Mouse (Mus musculus): ENCODE measurements around the gene Mllt11. TPM values are rescaled to one million over a fixed set of nuclear protein-coding genes. Genes with fewer than 3 reads are reported as not detected.

Mllt11 gene
- 10 to 100 TPM; 19.0 to 24.1 TPM for polyA plus RNA-seq (2017; shearing (Covaris generic))

DNA sequence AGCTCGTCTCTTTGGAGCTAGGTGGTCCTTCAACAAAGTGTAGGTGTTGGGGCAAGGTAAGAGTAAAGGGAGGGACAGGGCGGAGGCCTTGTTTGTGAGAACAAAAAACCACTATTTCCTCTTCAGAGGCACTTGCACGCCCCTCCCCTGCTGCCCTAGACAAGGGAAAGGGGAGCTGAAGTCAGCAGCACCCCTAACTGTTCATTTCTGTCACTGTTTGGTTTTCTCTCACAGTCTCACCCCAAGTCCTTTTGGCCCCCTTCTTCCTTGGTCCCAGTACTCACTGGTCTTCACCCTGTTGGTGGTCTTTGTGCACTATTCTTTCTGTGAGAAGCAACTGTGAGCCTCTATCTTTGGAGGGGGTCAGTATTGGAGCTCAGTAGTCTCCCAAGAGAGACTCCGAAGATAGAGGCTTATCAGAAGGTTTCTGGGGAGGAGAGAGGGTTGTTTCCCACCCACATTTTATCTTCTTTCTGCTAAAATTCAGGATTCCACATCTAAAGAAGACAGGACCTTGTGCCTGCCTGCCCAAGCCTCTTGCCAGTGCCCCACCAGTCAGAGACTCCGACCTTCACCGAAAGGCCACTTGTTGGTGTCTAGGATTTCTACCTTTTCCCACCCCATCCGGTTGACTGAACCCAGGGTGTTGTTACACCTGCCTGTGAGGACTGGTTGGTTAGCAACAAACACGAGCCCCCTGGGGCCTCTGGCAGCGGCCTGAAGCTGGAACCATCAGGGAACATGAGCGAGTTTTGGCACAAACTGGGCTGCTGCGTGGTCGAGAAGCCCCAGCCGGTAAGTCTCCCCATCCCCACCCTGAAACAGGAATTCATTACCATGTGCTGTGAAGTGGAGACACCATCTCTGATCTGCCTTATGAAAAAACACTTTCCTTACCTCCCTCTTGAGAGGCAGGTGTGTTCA is at the start of gene Mllt11:
Mllt11 (minus strand) TSS at position 874 of the 924 bp plus-strand sequence.
- peak; percentile 28 for ATAC-seq

DNA sequence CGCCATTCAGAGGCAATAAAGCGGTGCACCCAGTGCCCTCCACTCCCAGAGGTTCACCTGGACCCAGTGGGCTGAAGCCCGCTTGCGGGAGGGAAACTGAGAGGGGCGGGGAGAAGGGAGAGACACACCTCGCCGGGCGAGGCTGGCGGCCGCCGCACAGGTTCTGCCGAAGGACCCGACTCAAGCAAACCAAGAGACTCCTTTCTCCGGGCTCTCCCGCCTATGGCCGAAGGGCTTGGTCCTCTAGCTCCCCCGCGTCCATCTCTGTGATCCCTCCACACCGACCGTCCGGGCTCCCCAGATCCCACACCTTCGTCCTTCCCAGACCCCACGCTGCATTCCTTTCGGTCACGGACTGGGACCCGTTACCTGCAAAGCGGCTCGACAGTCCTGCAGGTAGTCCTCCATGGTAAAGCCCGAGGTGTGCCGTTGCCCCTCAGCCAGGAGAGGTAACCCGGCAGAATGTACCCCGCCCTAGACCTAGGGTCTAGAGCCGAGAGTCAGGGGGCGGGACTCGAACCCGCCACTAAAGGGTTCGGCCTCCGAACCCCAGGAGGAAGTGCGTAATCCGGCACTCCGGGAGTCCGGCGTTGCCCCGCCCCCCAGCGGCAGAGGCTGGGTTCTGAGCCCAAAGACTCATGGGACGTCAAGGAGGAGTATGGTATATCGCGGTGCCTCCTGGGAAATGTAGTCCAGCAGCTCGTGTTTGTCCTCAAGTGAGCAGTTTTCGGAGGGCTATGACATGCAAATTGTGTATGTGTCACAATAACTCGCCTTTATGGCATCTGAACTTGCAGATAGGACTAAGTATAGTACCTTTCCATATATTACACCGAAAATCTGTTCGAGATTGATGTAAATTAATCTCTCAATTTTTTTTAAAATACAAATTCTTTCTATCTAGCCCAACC is 49.5 kb upstream of the Mllt11 start, which contains the start of the genes Mindy1 and Prune1:
Mindy1 (plus strand) TSS at position 130 of the 911 bp plus-strand sequence.
Prune1 (minus strand) TSS at position 861 of the 911 bp plus-strand sequence.
- peak; percentile 95 for ATAC-seq

DNA sequence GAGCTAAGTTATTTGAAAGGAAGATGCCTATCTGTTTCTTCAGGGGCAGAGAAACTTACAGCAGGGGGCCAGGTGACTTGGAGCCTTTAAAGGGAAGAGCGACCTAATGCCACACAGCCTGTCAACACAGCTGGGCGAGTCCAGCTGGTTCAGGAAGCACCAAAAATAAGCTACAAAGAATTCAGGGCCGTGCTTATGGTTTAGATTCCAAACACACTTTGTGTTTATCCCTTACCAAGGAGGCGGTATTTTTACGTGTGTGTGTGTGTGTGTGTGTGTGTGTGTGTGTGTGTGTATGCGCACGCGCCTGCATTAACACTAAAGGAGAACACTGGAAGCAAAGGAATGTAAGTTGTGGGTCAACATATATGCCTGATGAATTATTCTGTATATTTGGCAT is 48.8 kb upstream of the Mllt11 start:
- ATAC-seq: no peak

DNA sequence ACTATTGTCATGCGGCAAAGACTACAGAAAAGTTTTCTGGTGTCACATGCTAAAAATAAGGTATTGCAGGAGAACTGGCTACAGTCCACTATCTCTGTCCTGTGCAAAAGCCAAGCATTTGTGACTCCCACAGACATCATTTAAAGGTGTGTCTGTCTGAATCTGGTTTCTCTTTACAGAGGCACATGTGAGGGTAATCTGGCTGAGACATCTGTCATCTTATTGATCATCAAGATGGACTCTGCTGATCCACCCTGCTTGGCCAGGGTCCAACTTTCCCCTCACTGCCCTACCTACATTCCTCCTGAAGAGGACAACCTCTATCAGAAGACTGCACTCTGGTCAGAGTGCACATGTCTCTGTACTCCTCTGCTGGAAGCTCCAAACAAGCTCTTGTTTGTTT is 45.2 kb upstream of the Mllt11 start:
- ATAC-seq: no peak

DNA sequence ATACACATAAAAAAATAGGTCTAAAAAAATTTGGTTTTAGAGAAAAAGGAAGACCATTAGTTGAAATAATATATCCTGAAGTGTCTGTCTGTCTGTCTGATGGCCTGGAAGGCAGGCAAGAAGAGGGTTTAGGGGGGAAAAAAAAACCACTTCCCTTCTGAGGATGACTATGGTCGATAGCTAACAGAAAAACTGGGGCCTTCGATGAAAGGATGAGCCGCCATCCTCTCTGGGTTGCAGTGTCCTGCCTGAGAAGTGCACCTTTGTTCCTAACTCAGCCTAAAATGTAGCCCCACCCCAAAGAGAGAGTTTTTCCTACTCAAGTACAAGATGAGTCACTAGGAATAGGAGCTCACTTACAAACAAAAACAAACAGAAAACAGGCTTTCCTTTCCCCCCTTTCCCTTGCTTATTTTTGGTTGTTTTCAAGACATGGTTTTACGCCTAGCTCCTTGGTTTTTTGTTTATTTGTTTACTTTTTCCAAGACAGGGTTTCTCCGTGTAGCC is 44.5 kb upstream of the Mllt11 start:
- no peak for ATAC-seq

DNA sequence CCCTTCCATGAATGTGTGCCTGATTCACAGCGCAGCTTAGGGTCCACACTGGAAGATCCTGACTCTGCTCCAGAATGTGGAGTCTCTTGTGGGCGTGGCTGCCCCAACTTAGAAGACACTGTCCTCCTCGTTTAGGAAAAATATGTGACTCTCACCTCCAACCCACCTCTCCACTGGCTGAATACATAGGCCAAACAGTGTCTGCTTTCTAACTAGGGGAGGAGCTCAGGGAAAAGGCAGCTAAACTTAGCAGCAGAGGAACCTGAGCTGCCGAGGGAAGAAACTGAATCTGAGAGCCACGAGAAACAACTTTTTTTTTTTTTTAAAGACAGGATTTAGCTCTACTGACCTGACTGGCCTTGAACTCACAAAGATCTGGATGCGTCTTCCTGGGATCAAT is 43.2 kb upstream of the Mllt11 start:
- ATAC-seq: no peak

DNA sequence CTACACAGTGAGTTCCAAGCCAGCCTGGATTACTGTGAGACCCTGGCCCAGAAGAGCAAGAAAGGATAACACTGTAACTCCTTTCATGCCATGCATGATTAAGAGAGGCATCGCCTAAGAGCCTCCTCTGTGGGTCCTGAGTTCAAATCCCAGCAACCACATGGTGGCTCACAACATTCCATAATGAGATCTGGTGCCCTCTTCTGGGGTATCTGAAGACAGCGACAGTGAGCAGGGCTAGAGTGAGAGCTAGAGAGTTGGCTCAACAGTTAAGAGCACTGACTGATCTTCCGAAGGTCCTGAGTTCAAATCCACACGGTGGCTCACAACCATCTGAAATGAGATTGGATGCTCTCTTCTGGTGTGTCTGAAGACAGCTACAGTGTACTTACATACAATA is 42.5 kb upstream of the Mllt11 start:
- no peak for ATAC-seq

DNA sequence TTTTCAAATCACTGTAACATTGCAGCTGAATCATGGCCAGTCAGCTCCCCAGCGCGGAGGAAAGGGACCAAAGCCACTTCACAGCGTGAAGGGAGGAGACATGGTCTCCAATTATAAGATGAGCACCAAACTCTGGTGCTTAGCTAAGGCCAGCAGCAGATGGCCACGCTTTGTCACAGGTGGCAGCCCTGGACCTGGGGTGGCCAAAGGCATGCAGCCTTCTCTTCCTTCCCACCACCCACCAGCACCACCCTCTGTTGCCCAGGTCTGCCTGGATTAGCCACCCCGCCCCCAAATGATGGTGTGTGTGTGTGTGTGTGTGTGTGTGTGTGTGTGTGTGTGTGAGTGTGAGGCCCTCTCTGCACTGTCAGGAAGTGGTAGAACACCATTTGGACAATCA is 41.5 kb upstream of the Mllt11 start:
- ATAC-seq: no peak

DNA sequence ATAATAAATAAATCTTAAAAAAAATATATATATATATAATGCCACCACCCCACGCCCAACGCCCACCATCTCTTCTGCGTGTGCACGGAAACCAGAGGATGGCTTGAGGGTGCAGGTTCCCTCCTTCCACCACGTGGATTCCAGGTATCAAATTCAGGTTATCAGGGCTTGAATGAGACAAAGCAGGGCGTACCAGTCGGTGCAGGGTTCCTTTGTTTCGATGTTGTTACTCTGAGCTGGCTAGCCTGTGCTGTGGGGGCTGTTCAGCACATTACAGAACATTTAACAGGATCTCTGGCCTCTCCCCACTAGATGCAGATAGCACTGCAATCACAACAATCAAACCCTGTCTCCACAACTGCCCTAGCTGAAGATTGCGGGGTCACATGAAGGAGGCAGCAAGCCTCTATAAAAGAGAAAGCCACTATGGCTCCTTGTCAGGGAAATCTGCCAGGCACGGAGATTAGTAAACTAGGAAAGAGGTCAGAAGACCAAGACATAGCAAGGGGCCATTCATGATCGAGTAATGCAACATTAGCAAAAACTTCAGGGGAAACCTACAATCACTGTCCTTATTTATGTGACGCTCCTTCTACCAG is 38.9 kb upstream of the Mllt11 start:
- ATAC-seq: no peak

DNA sequence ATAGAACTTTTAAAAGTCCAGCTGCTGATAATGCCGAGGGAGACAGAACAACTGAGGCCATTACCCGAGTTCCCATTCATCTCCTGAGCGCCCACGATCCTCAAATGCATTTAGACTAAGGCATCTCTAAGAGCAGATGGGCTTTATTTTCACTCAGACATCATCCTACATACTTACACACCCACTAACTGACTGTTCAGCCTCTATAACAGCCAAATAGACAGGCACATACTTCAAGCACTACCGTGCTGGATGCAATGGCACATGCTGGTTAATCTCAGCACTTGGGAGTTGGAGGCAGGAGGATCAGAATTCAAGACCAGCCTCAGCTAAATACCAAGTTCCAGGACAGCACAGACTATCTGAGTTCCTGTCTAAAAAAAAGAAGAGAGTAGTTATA is 37.8 kb upstream of the Mllt11 start:
- ATAC-seq: no peak

DNA sequence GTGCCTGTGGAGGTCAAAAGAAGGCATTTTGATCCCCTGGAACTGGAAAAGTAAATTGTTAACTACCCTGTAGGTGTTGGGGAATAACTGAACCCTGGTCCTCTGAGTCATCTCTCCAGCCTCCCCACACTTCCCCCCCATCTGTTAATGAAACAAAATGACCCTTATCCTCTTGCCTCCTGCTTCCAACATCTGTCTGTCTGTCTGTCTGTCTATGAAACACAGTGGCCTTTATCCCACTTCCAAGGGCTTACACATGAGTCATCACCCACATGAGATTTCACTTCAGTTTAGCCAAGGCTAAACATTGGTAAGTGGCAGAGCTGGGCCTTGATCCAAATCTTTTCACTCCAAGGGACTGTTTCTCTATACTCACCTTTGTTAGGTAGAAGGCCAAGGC is 35.9 kb upstream of the Mllt11 start:
- no peak for ATAC-seq

DNA sequence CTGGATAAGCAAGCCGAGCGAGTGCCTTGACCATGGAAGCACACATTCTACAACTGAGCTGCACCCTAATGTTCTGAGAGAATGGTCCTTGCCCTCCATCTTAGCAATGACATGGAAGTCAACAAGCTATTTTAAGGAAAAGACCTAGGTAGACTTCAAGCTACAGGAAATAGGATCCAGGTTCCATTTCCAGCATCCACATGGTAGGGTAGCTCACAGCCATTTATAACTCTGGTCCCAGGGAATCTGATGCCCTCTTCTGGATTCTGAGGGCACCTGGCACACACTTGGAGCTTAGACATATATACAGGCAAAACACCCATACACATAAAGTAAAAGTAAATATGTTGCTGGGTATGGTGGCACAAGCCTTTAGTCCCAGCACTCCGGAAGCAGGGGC is 34.1 kb upstream of the Mllt11 start:
- ATAC-seq: no peak

DNA sequence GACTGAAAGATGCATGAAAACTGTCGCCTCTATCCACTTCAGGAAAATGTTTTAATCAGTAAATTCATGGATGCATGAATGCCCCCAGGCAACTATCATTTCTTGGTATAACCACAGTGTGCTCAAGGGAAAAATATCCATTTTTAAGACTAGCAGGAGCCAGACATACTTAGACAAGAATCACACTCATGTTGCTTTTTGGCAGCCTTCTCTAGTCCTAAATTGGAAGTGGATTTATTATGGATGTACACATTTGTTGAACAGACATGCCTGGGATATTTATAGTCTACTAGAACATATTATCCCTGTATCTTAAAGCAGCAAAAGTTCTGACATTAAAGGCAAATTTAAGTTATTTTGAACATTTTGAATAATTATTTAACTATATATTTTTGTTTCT is 32.8 kb upstream of the Mllt11 start:
- ATAC-seq: no peak

DNA sequence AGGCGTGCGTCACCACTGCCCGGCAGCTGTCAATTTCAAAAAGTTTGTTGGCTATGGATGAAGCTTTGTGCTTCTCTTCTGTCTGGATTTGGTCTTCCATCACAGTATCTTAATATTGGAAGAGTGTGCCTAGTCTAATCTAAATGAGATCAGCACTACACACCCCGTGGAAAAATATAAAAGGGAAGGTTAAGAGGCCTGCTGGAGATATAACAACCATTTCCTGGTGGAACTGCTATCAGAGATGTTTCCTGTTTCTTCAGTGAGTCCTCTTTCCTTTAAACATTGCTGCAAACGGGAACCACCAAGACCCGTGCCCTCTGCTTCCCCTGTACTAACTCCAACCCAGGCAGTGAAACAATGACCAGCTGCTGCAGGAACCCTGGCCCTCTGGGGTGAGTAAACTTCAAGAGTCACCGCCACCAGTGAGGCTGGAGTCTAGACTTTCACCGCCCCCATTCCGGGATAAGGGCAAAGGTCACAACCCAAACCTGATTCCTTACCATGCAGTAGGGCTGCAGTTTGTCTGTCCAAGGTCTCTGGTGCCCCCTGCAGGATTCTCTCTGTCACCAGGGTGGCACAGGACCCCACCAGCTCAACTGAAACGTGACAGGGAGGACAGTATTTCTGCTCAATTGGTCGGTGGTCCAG is 31.2 kb upstream of the Mllt11 start:
- peak; percentile 80 for ATAC-seq

DNA sequence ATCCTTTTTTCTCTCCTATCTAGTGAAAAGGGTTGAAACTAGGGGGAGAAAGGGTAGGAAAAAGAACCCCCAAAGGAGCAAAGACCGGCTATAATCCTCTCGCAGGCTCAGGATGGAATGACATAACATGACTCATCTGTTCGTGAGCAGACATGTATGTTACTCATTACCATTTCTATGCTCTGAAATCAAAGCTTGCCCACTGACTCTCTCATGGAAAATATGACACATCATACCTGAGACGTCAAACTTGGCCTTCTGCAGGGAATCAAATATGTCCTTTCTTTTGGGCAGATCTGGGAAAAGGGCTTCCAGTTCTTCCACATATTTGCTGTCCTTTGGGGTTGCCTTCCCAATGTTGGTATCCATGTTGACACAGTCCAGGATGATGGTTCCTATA is 30.0 kb upstream of the Mllt11 start:
- no peak for ATAC-seq

DNA sequence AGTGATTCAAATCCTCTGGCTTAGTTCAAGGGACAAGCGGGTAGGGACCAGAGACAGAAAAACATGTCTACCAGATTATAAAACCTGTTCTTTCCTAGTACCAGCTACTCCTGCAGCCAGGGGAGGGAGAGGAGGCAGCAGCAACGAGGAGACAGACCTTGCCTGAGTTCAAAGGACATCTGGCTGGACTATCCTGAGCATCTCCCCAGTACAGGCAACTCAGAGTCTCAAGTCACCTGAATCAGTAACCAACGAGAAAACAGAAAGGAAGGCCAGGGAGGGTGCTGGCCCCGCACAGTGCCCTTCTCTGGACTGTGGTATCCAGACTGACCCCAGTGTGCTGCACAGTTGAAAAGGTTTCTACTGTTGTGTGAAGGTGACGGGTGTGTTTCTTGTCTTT is 25.0 kb upstream of the Mllt11 start:
- no peak for ATAC-seq

DNA sequence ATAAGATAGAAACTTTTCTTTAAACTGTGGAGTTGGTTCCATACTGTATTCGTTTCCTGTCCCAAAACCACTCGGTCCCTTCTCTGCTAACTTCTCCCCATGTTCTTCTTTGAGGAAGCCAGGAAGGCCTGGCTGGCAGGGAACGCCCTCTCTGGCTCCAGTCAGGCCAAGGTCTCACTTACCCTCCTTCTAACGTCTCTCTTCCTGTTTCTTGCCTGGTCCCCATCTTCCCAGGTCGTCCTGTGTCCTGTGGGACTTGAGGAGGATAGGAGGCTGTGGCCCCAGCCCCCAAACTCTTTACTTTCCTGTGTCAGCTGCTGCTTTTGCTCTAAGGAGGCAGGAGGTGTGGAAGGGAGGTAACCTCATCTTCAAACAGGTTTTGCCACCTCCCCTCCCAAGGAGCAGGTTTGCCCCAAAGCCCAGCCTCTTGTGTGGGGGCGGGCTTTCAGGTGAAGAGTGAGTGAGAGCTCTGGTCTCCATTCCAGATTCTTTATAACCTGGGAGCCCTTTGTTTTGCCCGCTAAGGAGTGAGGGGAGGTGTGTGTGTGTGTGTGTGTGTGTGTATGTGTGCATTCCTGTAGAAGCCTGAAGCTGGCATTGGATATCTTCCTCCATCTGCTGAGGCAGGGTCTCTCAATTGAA is 18.9 kb upstream of the Mllt11 start, which contains the start of gene Bnipl:
Bnipl (minus strand) TSS at position 411 of the 642 bp plus-strand sequence.
- ATAC-seq: no peak

DNA sequence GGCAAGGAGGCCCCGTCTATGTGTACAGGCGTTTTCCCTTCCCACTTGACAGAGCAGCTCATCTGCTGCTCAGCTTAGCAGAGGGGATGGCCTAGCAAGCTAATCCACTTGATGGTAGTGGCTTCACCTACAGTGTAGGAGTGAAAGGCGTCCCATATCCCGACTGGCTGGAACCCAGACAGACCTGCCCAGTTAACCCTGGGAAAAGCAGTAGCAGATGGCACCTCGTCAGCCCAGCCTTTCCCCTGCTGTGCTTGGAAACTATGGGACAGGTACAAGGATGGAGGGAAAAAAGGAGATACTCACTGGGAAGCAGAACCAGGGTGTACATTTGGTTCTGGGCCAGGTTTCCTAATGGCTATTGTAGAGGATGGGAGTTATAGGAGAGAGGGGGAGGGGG is 18.4 kb upstream of the Mllt11 start:
- no peak for ATAC-seq

DNA sequence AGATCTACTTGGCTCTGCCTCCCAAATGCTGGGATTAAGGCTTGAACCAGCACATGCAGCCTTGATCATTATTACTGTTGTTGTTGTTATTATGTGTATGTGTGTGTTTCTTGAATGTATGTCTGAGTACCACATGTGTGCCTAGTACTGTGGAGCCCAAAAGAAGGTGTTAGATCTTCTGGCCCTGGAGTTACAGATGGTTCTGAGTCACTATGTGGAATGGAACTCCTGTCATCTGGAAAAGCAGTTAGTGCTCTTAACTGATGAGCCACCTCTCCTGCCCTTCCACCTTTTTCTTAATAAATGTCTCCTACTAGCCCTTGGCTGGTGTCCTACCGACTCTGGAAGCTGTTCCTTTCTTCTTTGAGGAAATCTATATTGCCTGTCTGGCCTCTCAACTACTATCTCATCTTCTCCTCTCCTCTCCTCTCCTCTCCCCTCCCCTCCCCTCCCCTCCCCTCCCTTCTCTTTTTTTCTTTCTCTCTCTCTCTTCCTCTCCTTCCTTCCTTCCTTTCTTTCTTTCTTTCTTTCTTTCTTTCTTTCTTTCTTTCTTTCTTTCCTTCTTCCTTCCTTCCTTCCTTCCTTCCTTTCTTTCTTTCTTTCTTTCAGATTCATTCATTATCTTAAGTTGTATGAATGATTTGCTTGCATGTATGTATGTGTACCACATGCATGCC is 15.8 kb upstream of the Mllt11 start:
- no peak for ATAC-seq

DNA sequence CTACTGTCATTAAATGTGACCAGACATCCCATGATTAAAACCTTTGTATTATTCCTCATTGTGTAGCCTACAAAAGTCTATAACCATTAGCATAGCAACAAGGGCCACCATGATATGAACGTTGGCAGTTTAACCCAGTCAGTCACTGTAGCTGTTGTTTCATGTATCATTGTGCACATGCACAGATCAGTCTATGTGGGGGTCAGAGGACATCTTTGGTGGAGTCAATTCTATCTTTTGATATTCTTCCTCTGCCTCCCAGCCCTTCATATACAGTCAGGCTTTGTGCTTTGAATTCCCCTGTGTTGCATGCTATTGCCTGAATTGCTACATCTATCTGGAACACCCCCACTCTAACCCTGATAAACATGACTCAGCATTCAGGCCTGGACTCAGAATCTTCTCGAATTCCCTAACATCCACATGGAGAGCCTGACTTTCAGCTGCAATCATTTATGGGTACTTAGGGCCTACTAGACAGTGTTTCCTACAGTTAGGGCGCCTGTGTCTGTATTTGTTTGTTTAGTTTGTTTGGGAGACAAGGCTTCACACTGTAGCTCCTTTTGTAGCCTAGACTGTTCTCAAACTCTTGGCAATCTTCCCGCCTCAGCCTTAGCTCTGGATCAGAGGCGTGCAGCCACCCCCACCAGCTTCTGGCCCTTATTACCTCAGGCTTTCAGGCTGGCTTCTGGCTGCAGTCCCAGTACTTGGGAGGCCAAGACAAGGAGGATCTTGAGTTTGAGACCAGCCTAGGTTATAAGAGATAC is 14.7 kb upstream of the Mllt11 start:
- ATAC-seq: no peak

Measured in CD4-positive, CD25-positive, alpha-beta regulatory T cell, adult 4 months (primary cell).